ENCODE assay signal across 23 mouse cellular contexts in genomic region chr4:129978227-129978626, GRCm38 (mm10). TPM values are rescaled to one million over a fixed set of nuclear protein-coding genes. Genes with fewer than 3 reads are reported as not detected.
"Had no signal": no experiment of that assay in that cellular context is flagged by ENCODE, and none has a peak within 500 bp of the region (broad histone marks: within the 10 kb centered on the region; RNA-seq: fewer than 3 reads in every experiment).

No protein-coding gene starts in this region.

- H3K4me3 ChIP-seq: left cerebral cortex, adult 2 months; limb, embryonic 12.5 days; limb, embryonic 15.5 days; midbrain, embryonic 12.5 days; myocyte; neural tube, embryonic 13.5 days; stomach, embryonic 15.5 days had no signal

- H3K27ac ChIP-seq: kidney, postnatal 0 days; left cerebral cortex, adult 2 months; limb, embryonic 12.5 days; limb, embryonic 15.5 days; liver, embryonic 14.5 days; macrophage; midbrain, embryonic 12.5 days; neural tube, embryonic 13.5 days; stomach, embryonic 15.5 days had no signal

- ATAC-seq: liver, postnatal 0 days; lung, postnatal 0 days; midbrain, embryonic 16.5 days had no signal

- DNase-seq: kidney, postnatal 36 days; liver, postnatal 0 days; lung, embryonic 14.5 days; right cerebral cortex, postnatal 25 days; spleen, adult 18-20 months; thymus, postnatal 36 days had no signal

- H3K9me3 ChIP-seq: limb, embryonic 12.5 days; limb, embryonic 15.5 days; midbrain, embryonic 12.5 days; neural tube, embryonic 13.5 days; stomach, embryonic 15.5 days had no signal

- H3K36me3 ChIP-seq: limb, embryonic 12.5 days; limb, embryonic 15.5 days; midbrain, embryonic 12.5 days; neural tube, embryonic 13.5 days; stomach, embryonic 15.5 days had no signal

- H3K4me2 ChIP-seq: limb, embryonic 12.5 days; limb, embryonic 15.5 days; liver, embryonic 11.5 days; lung, embryonic 14.5 days; midbrain, embryonic 12.5 days; neural tube, embryonic 13.5 days; stomach, embryonic 15.5 days had no signal

- H3K9ac ChIP-seq: limb, embryonic 15.5 days; liver, embryonic 14.5 days; liver, postnatal 0 days; lung, embryonic 14.5 days; midbrain, embryonic 12.5 days; neural tube, embryonic 13.5 days; stomach, embryonic 15.5 days had no signal

RNA-seq across cellular contexts. Expression of gene Adgrb2, which starts 6.4 kb away (rescaled TPM):
- total RNA-seq: monocyte, adult 5-6 weeks; neutrophil, adult 5-6 weeks had no signal
- polyA plus RNA-seq: liver, postnatal 0 days; macrophage had no signal

RNA-seq across cellular contexts. Expression of gene Spocd1, which starts 49.2 kb away (rescaled TPM):
- total RNA-seq: monocyte, adult 5-6 weeks; neutrophil, adult 5-6 weeks had no signal
- polyA plus RNA-seq: kidney, embryonic 14.5 days; kidney, postnatal 0 days; limb, embryonic 12.5 days; liver, postnatal 0 days; lung, embryonic 14.5 days; lung, postnatal 0 days; macrophage; midbrain, embryonic 12.5 days; midbrain, embryonic 16.5 days; myocyte; neural tube, embryonic 13.5 days; urinary bladder, adult 2 months had no signal
